24 mouse cellular contexts compared by ENCODE assay signal in the genomic region with DNA sequence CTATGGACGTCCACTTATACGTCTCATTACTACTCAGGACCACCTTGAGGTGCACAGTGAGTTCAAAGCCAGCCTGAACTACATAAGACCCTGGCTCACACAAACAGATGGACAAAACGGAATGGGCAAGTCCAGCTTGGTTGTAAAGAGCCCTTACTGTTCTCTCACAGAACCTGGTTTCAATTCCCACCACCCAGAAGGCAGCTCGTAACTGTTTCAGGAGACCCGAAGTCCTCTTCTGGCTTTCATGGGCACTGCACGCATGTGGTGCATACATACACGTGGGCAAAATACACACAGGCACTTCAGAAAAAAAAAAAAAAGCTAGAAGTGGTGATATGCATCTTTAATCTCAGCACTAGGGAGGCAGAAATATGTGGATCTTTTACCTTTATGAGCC. TPM values are rescaled to one million over a fixed set of nuclear protein-coding genes. Genes with fewer than 3 reads are reported as not detected.
DNase-seq lines count a peak whose midpoint lies in the region; ATAC-seq and TF ChIP-seq lines count a peak whose summit lies in the region.
"Had no signal": no experiment of that assay in that cellular context is flagged by ENCODE, and none has a peak within 500 bp of the region (broad histone marks: within the 10 kb centered on the region; RNA-seq: fewer than 3 reads in every experiment).

No protein-coding gene starts in this region.

- TF ChIP-seq CTCF in MEL (IDR thresholded peaks at IDR 0.05 in 2 of 3, conservative IDR thresholded peaks at IDR 0.05 in 1 of 3; ENCODE audit: control insufficient read depth in 1 of 3, insufficient read depth in 1 of 3, low read depth in 2 of 3, low read length in 3 of 3, poor library complexity in 1 of 3, severe bottlenecking in 1 of 3) = peak in 1 of 3 experiments; percentile 12; a peak in 1 of 6 replicates

- H3K9ac ChIP-seq in liver, embryonic 11.5 days (ENCODE audit: low read depth, low read length) = no peak overlapping the region
- H3K9ac ChIP-seq in liver, embryonic 12.5 days = no peak overlapping the region
- no peak overlapping the region for H3K9ac ChIP-seq in MEL (ENCODE audit: control insufficient read depth, low read depth, low read length, poor library complexity, severe bottlenecking)
- H3K9ac ChIP-seq: heart, embryonic 12.5 days; hindbrain, embryonic 12.5 days; limb, embryonic 15.5 days; midbrain, embryonic 15.5 days had no signal

- ATAC-seq in liver, embryonic 11.5 days (replicated peaks; ENCODE audit: low FRiP score) = 0 out of 2 replicates have a peak, but pooled peaks have one; percentile 6
- ATAC-seq in liver, embryonic 12.5 days = no peak
- 0 out of 2 replicates have a peak, but pooled peaks have one; percentile 18 for ATAC-seq in megakaryocyte progenitor cell, adult 5-6 weeks (replicated peaks; ENCODE audit: poor library complexity)
- no peak for ATAC-seq in inflammation-experienced regulatory T-cells, adult 6 months
- ATAC-seq: CD4-positive, CD25-positive, alpha-beta regulatory T cell, adult 4 months; intestine, embryonic 16.5 days; midbrain, embryonic 15.5 days had no signal

- 0 out of 2 replicates have a peak, but pooled peaks cover 2% of the 10 kb centered on the region for H3K9me3 ChIP-seq in liver, embryonic 11.5 days (ENCODE audit: control insufficient read depth, low read length)
- 0 out of 2 replicates have a peak, but pooled peaks cover 1% of the 10 kb centered on the region for H3K9me3 ChIP-seq in liver, embryonic 12.5 days (replicated peaks)
- no peaks in the 10 kb centered on the region for H3K9me3 ChIP-seq in MEL (replicated peaks; ENCODE audit: insufficient read depth, low read length)
- H3K9me3 ChIP-seq: G1E; limb, embryonic 15.5 days; midbrain, embryonic 15.5 days had no signal

- H3K79me2 ChIP-seq in MEL (ENCODE audit: control insufficient read depth, insufficient read depth, low read length, poor library complexity) = peaks cover 1% of the 10 kb centered on the region

- no peak overlapping the region for H3K4me2 ChIP-seq in liver, embryonic 11.5 days
- no peak overlapping the region for H3K4me2 ChIP-seq in liver, embryonic 12.5 days
- H3K4me2 ChIP-seq: heart, embryonic 12.5 days; hindbrain, embryonic 12.5 days; limb, embryonic 15.5 days; midbrain, embryonic 15.5 days had no signal

- no peak overlapping the region for H3K27ac ChIP-seq in liver, embryonic 11.5 days (ENCODE audit: low read depth, low read length)
- no peak overlapping the region for H3K27ac ChIP-seq in liver, embryonic 12.5 days
- no peak overlapping the region for H3K27ac ChIP-seq in MEL (ENCODE audit: control insufficient read depth, low read depth, low read length)
- H3K27ac ChIP-seq: gastrocnemius, adult 2 months; hindbrain, embryonic 12.5 days; limb, embryonic 15.5 days; midbrain, embryonic 15.5 days had no signal

- no peaks in the 10 kb centered on the region for H3K27me3 ChIP-seq in liver, embryonic 11.5 days (replicated peaks; ENCODE audit: control insufficient read depth, insufficient read depth, low read length)
- H3K27me3 ChIP-seq in liver, embryonic 12.5 days (replicated peaks) = no peaks in the 10 kb centered on the region
- no peaks in the 10 kb centered on the region for H3K27me3 ChIP-seq in MEL (ENCODE audit: control insufficient read depth in 1 of 2, insufficient read depth in 2 of 2, low read length in 2 of 2)
- H3K27me3 ChIP-seq: heart, embryonic 12.5 days; hindbrain, embryonic 12.5 days; limb, embryonic 15.5 days; midbrain, embryonic 15.5 days had no signal

- H3K4me3 ChIP-seq in liver, embryonic 11.5 days (ENCODE audit: low read depth, low read length) = no peak overlapping the region
- H3K4me3 ChIP-seq in liver, embryonic 12.5 days = no peak overlapping the region
- no peak overlapping the region for H3K4me3 ChIP-seq in MEL (ENCODE audit: control insufficient read depth in 1 of 2, insufficient read depth in 1 of 2, low read depth in 2 of 2, low read length in 2 of 2)
- H3K4me3 ChIP-seq: gastrocnemius, adult 2 months; heart, embryonic 12.5 days; hindbrain, embryonic 12.5 days; limb, embryonic 15.5 days; midbrain, embryonic 15.5 days had no signal

- H3K4me1 ChIP-seq in liver, embryonic 11.5 days (replicated peaks; ENCODE audit: control insufficient read depth, insufficient read depth, low read length) = peaks cover 1% of the 10 kb centered on the region; the same call in 1 of the 2 replicates
- H3K4me1 ChIP-seq in liver, embryonic 12.5 days = peaks cover 7% of the 10 kb centered on the region
- peaks cover 4 to 6% of the 10 kb centered on the region in 2 experiments; a peak in 3 of 4 replicates for H3K4me1 ChIP-seq in MEL (ENCODE audit: control insufficient read depth in 1 of 2, insufficient read depth in 2 of 2, low read length in 2 of 2)
- H3K4me1 ChIP-seq: heart, embryonic 12.5 days had no signal

- 80% methylated on average over 7 of the region's 7 CpGs for WGBS in liver, embryonic 11.5 days
- 76% methylated on average over 7 of the region's 7 CpGs for WGBS in liver, embryonic 12.5 days (ENCODE audit: insufficient replicate concordance)

- TF ChIP-seq POLR2A in MEL (IDR thresholded peaks at IDR 0.05; ENCODE audit: control insufficient read depth in 1 of 2, insufficient read depth in 1 of 2, low read depth in 1 of 2, low read length in 2 of 2, poor library complexity in 1 of 2) = no peak

- peaks cover 19% of the 10 kb centered on the region for H3K36me3 ChIP-seq in liver, embryonic 11.5 days (ENCODE audit: control insufficient read depth, insufficient read depth, low read length)
- H3K36me3 ChIP-seq in liver, embryonic 12.5 days = peaks cover 39% of the 10 kb centered on the region
- H3K36me3 ChIP-seq in MEL (ENCODE audit: control insufficient read depth in 1 of 2, insufficient read depth in 2 of 2, low read length in 2 of 2) = peaks cover 15 to 19% of the 10 kb centered on the region in 2 experiments
- H3K36me3 ChIP-seq: midbrain, embryonic 15.5 days had no signal

- TF ChIP-seq RAD21 in MEL (IDR thresholded peaks at IDR 0.05; ENCODE audit: low read depth, low read length) = no peak

- DNase-seq in liver, embryonic 11.5 days (ENCODE audit: low spot score) = no peak
- DNase-seq in 416B (ENCODE audit: low read depth) (peak; percentile 41), MEL (ENCODE audit: low read depth, low spot score) (peak; percentile 54)
- DNase-seq in spleen, adult 18-20 months = no peak
- DNase-seq: adrenal gland, adult 2 months; cerebellum, adult 8-10 months; gastrocnemius, adult 2 months; heart, postnatal 14 days; lung, adult 2 months; thymus, postnatal 36 days had no signal

- TF ChIP-seq EP300 in MEL (IDR thresholded peaks at IDR 0.05; ENCODE audit: low read depth in 1 of 2, low read length in 2 of 2) = no peak

TF ChIP-seq in MEL, 35 proteins besides CTCF, POLR2A, EP300 and RAD21:
- no peak for TF ChIP-seq CHD2 (IDR thresholded peaks at IDR 0.05; ENCODE audit: low read length)
- peak; percentile 75 for TF ChIP-seq ZNF384 (IDR thresholded peaks at IDR 0.05; ENCODE audit: low read depth, low read length)
- TF ChIP-seq SMC3 (IDR thresholded peaks at IDR 0.05; ENCODE audit: low read depth, low read length) = peak; percentile 14; the same call in 1 of the 2 replicates

RNA-seq across cellular contexts. Expression of a gene that starts 50.1 kb away (rescaled TPM):
- polyA plus RNA-seq in liver, embryonic 11.5 days (2014; fragmentation: Nextera tagmentation; extraction: Ambion mirVana) = not detected in 2 replicates
- 0.51 and 1.7 TPM in 2 replicates for polyA plus RNA-seq in liver, embryonic 12.5 days (2016; fragmentation: Nextera tagmentation; extraction: Ambion mirVana)
- total RNA-seq in MEL (2012; rRNA removed) = 1.2 TPM in 1 of 2 replicates, not detected in the other
- 1 to 10 TPM in 1 of 2 experiments, not detected in 1; 2.1 TPM for polyA plus RNA-seq in MEL (2012; ENCODE audit: insufficient read depth in 1 of 2, insufficient read length in 2 of 2, low read depth in 1 of 2, low replicate concordance in 2 of 2, missing spikeins in 1 of 2)
- total RNA-seq in megakaryocyte progenitor cell, adult 5-6 weeks (2015) = not detected in 2 replicates
- not detected in 2 replicates for total RNA-seq in megakaryocyte progenitor cell, adult 5-6 weeks (2017)
- polyA plus RNA-seq in inflammation-experienced regulatory T-cells, adult 6 months (2017; shearing (Covaris generic)) = not detected
- total RNA-seq: G1E had no signal
- polyA plus RNA-seq: adrenal gland, adult 2 months; embryonic facial prominence, embryonic 11.5 days; G1E; gonadal fat pad, adult 2 months; heart, embryonic 12.5 days; large intestine, adult 2 months; lung, adult 2 months; testis, adult 2 months had no signal

Comparison
In these comparisons a context has a peak if more than half of its experiments do, and no peak if none do; other contexts are left out.
1. ATAC-seq: peak in liver, embryonic 11.5 days (single experiment) and megakaryocyte progenitor cell, adult 5-6 weeks (single experiment); none in liver, embryonic 12.5 days (single experiment) and inflammation-experienced regulatory T-cells, adult 6 months (single experiment).
2. DNase-seq: peak in 416B (single experiment) and MEL (single experiment); none in liver, embryonic 11.5 days (single experiment) and spleen, adult 18-20 months (0 of 2).